Mouse (Mus musculus): Measurements from ENCODE around the gene Sel1l3. TPM values are rescaled to one million over a fixed set of nuclear protein-coding genes. Genes with fewer than 3 reads are reported as not detected.

The Sel1l3 gene
- total and polyA plus RNA-seq, 3 experiments: 0.89 to 2.0 (median 0.95) TPM

- DNase-seq: no peak
Measured at GRCm38 (mm10) chr5:53172908-53173307, 40.8 kb downstream of the Sel1l3 start.

GRCm38 (mm10) chr5:53172256-53172636 lies 41.5 kb downstream of the Sel1l3 start:
- DNase-seq: no peak

- no peak for DNase-seq
Measured at GRCm38 (mm10) chr5:53171611-53172255, 42.0 kb downstream of the Sel1l3 start.

- no peak for DNase-seq
Measured at GRCm38 (mm10) chr5:53167564-53167963, 46.2 kb downstream of the Sel1l3 start.

GRCm38 (mm10) chr5:53165672-53166071 lies 48.1 kb downstream of the Sel1l3 start:
- DNase-seq: no peak

GRCm38 (mm10) chr5:53162436-53162835 lies 51.3 kb downstream of the Sel1l3 start:
- no peak for DNase-seq

GRCm38 (mm10) chr5:53161506-53162186 lies 52.1 kb downstream of the Sel1l3 start:
- no peak for DNase-seq

GRCm38 (mm10) chr5:53160207-53160606 lies 53.5 kb downstream of the Sel1l3 start:
- DNase-seq: no peak

- DNase-seq: no peak
Measured at GRCm38 (mm10) chr5:53159631-53160030, 54.1 kb downstream of the Sel1l3 start.

- DNase-seq: no peak
Measured at GRCm38 (mm10) chr5:53159166-53159565, 54.6 kb downstream of the Sel1l3 start.

- no peak for DNase-seq
Measured at GRCm38 (mm10) chr5:53155985-53156679, 57.6 kb downstream of the Sel1l3 start.

- DNase-seq: no peak
Measured at GRCm38 (mm10) chr5:53154501-53154900, 59.2 kb downstream of the Sel1l3 start.

- no peak for DNase-seq
Measured at GRCm38 (mm10) chr5:53154078-53154477, 59.6 kb downstream of the Sel1l3 start.

- DNase-seq: no peak
Measured at GRCm38 (mm10) chr5:53153144-53153543, 60.6 kb downstream of the Sel1l3 start.

GRCm38 (mm10) chr5:53151379-53151960 lies 62.3 kb downstream of the Sel1l3 start:
- no peak for DNase-seq

GRCm38 (mm10) chr5:53148960-53149685 lies 64.6 kb downstream of the Sel1l3 start:
- no peak for DNase-seq

GRCm38 (mm10) chr5:53148160-53148923 lies 65.4 kb downstream of the Sel1l3 start:
- no peak for DNase-seq

GRCm38 (mm10) chr5:53147418-53147817 lies 66.3 kb downstream of the Sel1l3 start:
- DNase-seq: no peak

- no peak for DNase-seq
Measured at GRCm38 (mm10) chr5:53146684-53147061, 67.1 kb downstream of the Sel1l3 start.

- no peak for DNase-seq
Measured at GRCm38 (mm10) chr5:53146049-53146683, 67.6 kb downstream of the Sel1l3 start.

GRCm38 (mm10) chr5:53142587-53142986 lies 71.1 kb downstream of the Sel1l3 start:
- DNase-seq: no peak
